Mouse (Mus musculus) stomach, postnatal 0 days (tissue): ENCODE measurements around the gene Mrfap1. TPM values are rescaled to one million over a fixed set of nuclear protein-coding genes. Genes with fewer than 3 reads are reported as not detected.

Source experiments
- ATAC-seq: fragments of 200-750 bp; cut with Nextera tagmentation; 2 replicates; pipeline ENCODE4 v1.8.0; 2017; ENCODE audit not compliant: low FRiP score, low TSS enrichment
- DNase-seq: peaks from one replicate; pipeline ENCODE4 v3.0.0-alpha.2; 2016; ENCODE audit warnings: low spot score
- H3K27ac ChIP-seq: fragments of 300-500 bp; sonication (generic); replicated peaks from 2 replicates; pipeline ENCODE4 v1.5.1; 2014; ENCODE audit warnings: mild to moderate bottlenecking, control low read depth
- H3K27me3 ChIP-seq: fragments of 300-500 bp; sonication (generic); 2 replicates; pipeline ENCODE4 v1.6.1; 2014; ENCODE audit warnings: low read length; ENCODE audit not compliant: control insufficient read depth, insufficient read depth
- H3K36me3 ChIP-seq: fragments of 300-500 bp; sonication (generic); 2 replicates; pipeline ENCODE4 v1.6.1; 2014; ENCODE audit warnings: low read length, mixed read lengths; ENCODE audit not compliant: control insufficient read depth, insufficient read depth
- H3K4me1 ChIP-seq: fragments of 300-500 bp; sonication (generic); replicated peaks from 2 replicates; pipeline ENCODE4 v1.6.1; 2014; ENCODE audit warnings: antibody characterized with exemption; ENCODE audit not compliant: control insufficient read depth, insufficient read depth
- H3K4me2 ChIP-seq: fragments of 300-500 bp; sonication (generic); replicated peaks from 2 replicates; pipeline ENCODE4 v1.6.1; 2014; ENCODE audit warnings: low read depth, mild to moderate bottlenecking, control low read depth, moderate library complexity
- H3K4me3 ChIP-seq: fragments of 300-500 bp; sonication (generic); 2 replicates; pipeline ENCODE4 v1.5.1; 2014; ENCODE audit warnings: low read depth, low read length, control low read depth
- H3K9ac ChIP-seq: fragments of 300-500 bp; sonication (generic); 2 replicates; pipeline ENCODE4 v1.6.1; 2014; ENCODE audit warnings: mild to moderate bottlenecking, low read length, control low read depth, mixed read lengths
- H3K9me3 ChIP-seq: fragments of 300-500 bp; sonication (generic); 2 replicates; pipeline ENCODE4 v1.6.1; 2016; ENCODE audit warnings: low read length; ENCODE audit not compliant: control insufficient read depth
- CTCF ChIP-seq: IDR thresholded peaks from 2 replicates; pipeline ENCODE4 v1.5.1; 2016; ENCODE audit warnings: antibody characterized with exemption, low read depth, mild to moderate bottlenecking, moderate library complexity
- EP300 ChIP-seq: optimal IDR thresholded peaks from 2 replicates; pipeline ENCODE3; 2016; ENCODE audit warnings: antibody characterized with exemption
- WGBS: fragments of 180-500 bp; shearing (Covaris S2); extraction: QIAGEN DNeasy Blood & Tissue Kit; methylation state at CpG from one replicate; pipeline ENCODE4 v1.1.7; 2014; 5-methylcytosine and 5-hydroxymethylcytosine counted together
- polyA plus RNA-seq: library from polyadenylated mRNA; unstranded; fragments of >200 nt; fragmentation: Nextera tagmentation; extraction: Ambion mirVana; gene quantifications from 2 replicates; pipeline ENCODE4 v1.2.1, GENCODE M21; 2015

The Mrfap1 gene
- polyA plus RNA-seq, 1 experiment from 2014 or later: 322 TPM

DNA sequence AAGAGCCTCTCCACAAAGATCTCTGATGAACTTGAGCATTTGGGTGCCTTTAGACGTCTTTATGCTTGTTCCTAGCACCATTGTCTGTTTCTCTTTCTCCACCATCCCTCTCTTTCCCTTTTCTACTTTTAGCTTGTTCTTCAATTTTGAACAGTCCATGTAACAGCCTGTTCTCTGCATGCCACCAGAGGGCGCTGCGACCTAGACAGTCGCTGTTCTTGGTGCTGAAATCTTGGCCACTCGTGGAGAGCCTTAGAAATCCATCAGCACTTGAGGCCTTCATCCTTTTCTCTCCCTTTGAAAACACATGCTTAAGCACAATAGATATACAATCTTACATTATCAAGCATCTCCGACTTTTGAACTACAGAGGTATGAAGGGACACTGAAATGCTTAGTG, 39.4 kb upstream of the Mrfap1 start:
- no peaks in the 10 kb centered on the region for H3K27me3 ChIP-seq
- no peaks in the 10 kb centered on the region for H3K4me1 ChIP-seq
- H3K9me3 ChIP-seq: no peaks in the 10 kb centered on the region
- DNase-seq (peak; percentile 75), ATAC-seq (0 out of 2 replicates have a peak, but pooled peaks have one; percentile 53)
- H3K27ac ChIP-seq: no peak overlapping the region
- WGBS: 2% methylated on average over 6 of the region's 6 CpGs
- TF ChIP-seq CTCF (peak; percentile 97), EP300 (no peak)
- H3K4me3 ChIP-seq: no peak overlapping the region
- no peaks in the 10 kb centered on the region for H3K36me3 ChIP-seq
- H3K9ac ChIP-seq: no peak overlapping the region
- H3K4me2 ChIP-seq: no peak overlapping the region

DNA sequence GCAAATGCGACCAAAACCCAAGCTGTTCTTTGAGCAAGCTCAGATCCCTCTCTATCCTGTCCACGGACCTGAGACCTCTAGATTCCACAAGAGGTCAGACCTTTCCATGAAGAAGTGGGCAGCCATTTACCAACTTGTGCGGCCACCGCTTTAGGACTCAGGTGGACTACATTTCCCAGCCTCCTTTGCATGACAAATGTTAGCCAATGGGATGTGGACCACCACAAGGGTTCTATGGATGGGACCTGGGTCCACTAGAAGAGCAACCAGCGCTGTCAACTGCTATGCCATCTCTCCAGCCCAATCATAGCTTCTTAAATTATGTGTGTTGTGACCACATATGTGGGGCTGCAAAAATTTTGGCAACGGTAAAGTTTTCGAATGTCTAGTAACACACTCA, 34.7 kb upstream of the Mrfap1 start:
- no peak overlapping the region for H3K27ac ChIP-seq
- H3K4me1 ChIP-seq: 0 out of 2 replicates have a peak, but pooled peaks cover 2% of the 10 kb centered on the region
- H3K4me2 ChIP-seq: no peak overlapping the region
- ATAC-seq: no peak
- 57% methylated on average over 7 of the region's 7 CpGs for WGBS
- H3K27me3 ChIP-seq: no peaks in the 10 kb centered on the region
- peaks cover 3% of the 10 kb centered on the region; the same call in 1 of the 2 replicates for H3K36me3 ChIP-seq
- TF ChIP-seq CTCF (no peak), EP300 (no peak)
- no peak overlapping the region for H3K4me3 ChIP-seq
- no peak for DNase-seq
- H3K9me3 ChIP-seq: no peaks in the 10 kb centered on the region
- no peak overlapping the region for H3K9ac ChIP-seq

DNA sequence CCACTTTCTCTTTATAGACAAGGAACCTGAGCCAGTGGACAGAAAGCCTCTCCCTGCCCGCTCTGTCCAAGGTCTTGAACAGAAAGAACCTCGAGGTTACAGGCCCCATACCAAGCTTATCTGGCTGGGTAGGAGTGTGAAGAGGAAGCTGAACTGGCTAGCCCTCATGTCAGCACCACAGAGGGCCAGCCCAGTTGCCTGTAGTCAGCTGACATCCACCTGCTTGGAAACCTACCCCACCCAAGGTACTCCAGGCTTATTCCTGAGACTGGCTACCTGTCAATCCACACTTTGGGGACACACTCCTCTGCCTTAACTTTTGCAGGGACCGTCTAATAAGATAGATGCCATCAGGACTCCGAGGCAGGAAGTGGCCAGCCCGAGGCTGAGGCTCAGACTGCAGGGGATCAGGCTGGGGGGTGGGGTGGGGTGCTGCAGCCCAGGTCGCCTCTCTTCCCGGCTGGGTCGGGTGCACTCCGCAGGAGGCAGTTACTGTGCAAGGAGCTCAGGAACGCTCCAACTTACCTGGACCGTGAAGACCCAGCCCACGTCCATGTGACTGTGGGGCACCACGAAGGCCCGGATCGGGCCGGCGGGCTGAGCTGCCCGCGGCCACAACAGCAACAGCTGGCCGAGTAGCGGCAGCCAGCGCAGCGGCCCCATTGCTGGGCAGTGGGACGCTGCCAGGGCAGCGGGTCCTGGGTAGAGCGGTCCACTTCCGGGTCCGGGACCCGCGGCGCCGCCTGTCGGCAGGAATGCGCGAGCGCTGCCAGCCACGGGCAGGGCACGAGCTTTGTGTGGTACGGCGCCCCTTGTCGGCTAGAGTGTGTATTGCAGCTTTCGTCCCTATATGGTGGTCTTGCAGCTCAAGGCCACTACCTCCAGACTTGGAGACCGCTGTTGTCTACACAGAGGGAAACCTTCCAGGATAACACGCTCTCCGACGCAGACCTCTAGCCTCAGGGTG, 33.6 kb upstream of the Mrfap1 start, which contains the start of gene Man2b2:
Gene Man2b2, minus strand, starts transcription at position 741 of the 967 bp plus-strand sequence.
- peak; percentile 93 for ATAC-seq
- TF ChIP-seq EP300: no peak
- peak; percentile 100 for TF ChIP-seq CTCF
- Histone ChIP-seq H3K36me3 (peaks cover 3% of the 10 kb centered on the region; the same call in 1 of the 2 replicates), H3K9me3 (no peaks in the 10 kb centered on the region), H3K4me2 (peak within 1 kb of the TSS; percentile 94), H3K4me3 (peak within 1 kb of the TSS; percentile 70), H3K9ac (peak within 1 kb of the TSS; percentile 76), H3K27ac (peak within 1 kb of the TSS; percentile 53; the same call in 1 of the 2 replicates), H3K27me3 (no peaks in the 10 kb centered on the region), H3K4me1 (0 out of 2 replicates have a peak, but pooled peaks cover 2% of the 10 kb centered on the region)
- DNase-seq: peak; percentile 94
- 2% methylated on average over 46 of the region's 46 CpGs for WGBS

DNA sequence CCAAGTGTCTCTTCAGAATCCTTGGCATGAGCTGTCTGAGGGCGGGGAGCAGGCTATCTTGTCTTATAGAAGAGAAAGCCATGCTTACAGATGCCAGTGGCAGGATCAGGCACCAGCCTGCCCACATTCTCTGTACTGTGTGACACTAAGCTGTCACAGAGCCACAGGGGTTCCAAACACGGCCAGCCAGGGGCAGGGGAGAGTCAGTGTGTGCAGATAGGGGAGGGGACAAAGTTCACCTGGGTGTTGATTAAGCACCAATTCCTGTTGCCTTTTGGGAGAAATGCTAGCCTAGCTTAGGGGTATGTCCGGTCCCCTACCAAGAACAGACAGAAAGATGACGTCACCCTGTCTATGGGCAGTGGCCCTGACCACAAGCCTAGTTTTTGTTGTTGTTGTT, 32.5 kb upstream of the Mrfap1 start:
- Histone ChIP-seq H3K27me3 (no peaks in the 10 kb centered on the region), H3K4me3 (no peak overlapping the region), H3K27ac (no peak overlapping the region), H3K4me2 (no peak overlapping the region), H3K9ac (no peak overlapping the region), H3K4me1 (0 out of 2 replicates have a peak, but pooled peaks cover 2% of the 10 kb centered on the region), H3K9me3 (no peaks in the 10 kb centered on the region), H3K36me3 (peaks cover 3% of the 10 kb centered on the region; the same call in 1 of the 2 replicates)
- DNase-seq (no peak), ATAC-seq (no peak)
- WGBS: 81% methylated on average over 4 of the region's 4 CpGs
- TF ChIP-seq EP300 (no peak), CTCF (no peak)

DNA sequence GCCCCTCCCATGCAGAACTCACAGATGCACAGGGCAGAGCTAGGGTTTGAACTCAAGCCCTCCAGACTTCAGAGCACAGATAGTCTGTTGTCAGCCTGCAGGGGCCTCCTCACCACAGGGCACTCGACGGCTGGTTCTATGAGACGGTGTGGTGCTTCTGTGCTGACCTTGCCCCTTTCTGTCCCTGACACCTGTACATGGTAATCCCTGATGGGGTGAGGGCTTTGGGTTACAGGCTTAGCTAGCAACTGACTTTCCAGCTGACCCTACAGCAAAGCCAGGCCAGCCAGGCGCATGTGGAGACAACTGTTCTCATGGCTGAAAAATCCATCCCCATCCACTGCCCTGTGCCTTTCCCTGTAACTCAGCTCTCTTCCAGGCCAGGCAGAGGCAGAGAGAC, 26.3 kb upstream of the Mrfap1 start:
- Histone ChIP-seq H3K27ac (no peak overlapping the region), H3K4me2 (no peak overlapping the region), H3K9ac (no peak overlapping the region), H3K27me3 (no peaks in the 10 kb centered on the region), H3K36me3 (peaks cover 12% of the 10 kb centered on the region; the same call in 1 of the 2 replicates), H3K4me1 (no peaks in the 10 kb centered on the region), H3K4me3 (no peak overlapping the region), H3K9me3 (no peaks in the 10 kb centered on the region)
- TF ChIP-seq EP300 (no peak), CTCF (no peak)
- no peak for ATAC-seq
- no peak for DNase-seq
- WGBS: 85% methylated on average over 4 of the region's 4 CpGs

DNA sequence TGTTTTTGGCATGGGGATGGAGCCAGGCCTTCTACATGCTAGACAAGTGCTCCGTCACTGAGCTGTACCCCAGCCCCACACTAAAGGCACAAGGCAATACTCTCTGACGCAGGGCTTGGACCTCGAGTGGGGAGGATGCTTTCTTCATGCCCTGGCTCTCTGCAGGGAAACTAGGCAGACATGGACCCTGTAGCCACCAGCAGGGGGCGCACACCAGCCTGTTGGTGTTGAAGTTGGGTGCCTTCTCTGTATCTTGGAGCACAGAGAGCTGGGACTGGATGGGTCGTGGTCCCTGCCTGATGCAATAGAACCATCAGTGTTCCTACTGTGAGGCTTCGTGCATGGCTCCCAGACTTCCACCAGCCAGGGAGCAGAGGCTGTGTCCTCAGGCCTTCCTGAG, 23.6 kb upstream of the Mrfap1 start:
- DNase-seq: peak; percentile 53

More for the DNA sequence above, 23.6 kb upstream of the Mrfap1 start:
- Histone ChIP-seq H3K4me1 (no peaks in the 10 kb centered on the region), H3K9me3 (no peaks in the 10 kb centered on the region), H3K36me3 (peaks cover 8% of the 10 kb centered on the region; the same call in 1 of the 2 replicates), H3K4me2 (no peak overlapping the region), H3K27me3 (no peaks in the 10 kb centered on the region), H3K9ac (no peak overlapping the region), H3K27ac (no peak overlapping the region), H3K4me3 (no peak overlapping the region)
- 0 out of 2 replicates have a peak, but pooled peaks have one; percentile 13 for ATAC-seq
- WGBS: 42% methylated on average over 6 of the region's 6 CpGs
- TF ChIP-seq CTCF (peak; percentile 82), EP300 (no peak)
